Mouse (Mus musculus): ENCODE data around the gene Krtap19-2.

Krtap19-2 gene

GRCm38 (mm10) chr16:88874169-88874568 lies at the start of gene Krtap19-2:
TSS of gene Krtap19-2 (minus strand) at chr16:88874269.
- DNase-seq (ENCODE audit: low read depth, low spot score) = no peak

GRCm38 (mm10) chr16:88896357-88896756 lies 22.3 kb upstream of the Krtap19-2 start, which contains the start of gene Krtap19-5:
TSS of gene Krtap19-5 (minus strand) at chr16:88896457.
- DNase-seq (ENCODE audit: low read depth, low spot score) = no peak

- DNase-seq (ENCODE audit: low read depth, low spot score) = peak; percentile 71
Measured at GRCm38 (mm10) chr16:88886870-88887269, 12.8 kb upstream of the Krtap19-2 start.

GRCm38 (mm10) chr16:88884989-88885388 lies 10.9 kb upstream of the Krtap19-2 start, which contains the start of gene Krtap19-4:
TSS of gene Krtap19-4 (minus strand) at chr16:88885089.
- no peak for DNase-seq (ENCODE audit: low read depth, low spot score)

- no peak for DNase-seq (ENCODE audit: low read depth, low spot score)
Measured at GRCm38 (mm10) chr16:88877938-88878337, 3.9 kb upstream of the Krtap19-2 start, which contains the start of gene Krtap19-3. TSS of gene Krtap19-3 (minus strand) at chr16:88878038.

GRCm38 (mm10) chr16:88869311-88869710 lies 4.8 kb downstream of the Krtap19-2 start, which contains the start of gene Krtap19-1:
TSS of gene Krtap19-1 (minus strand) at chr16:88869411.
- no peak for DNase-seq (ENCODE audit: low read depth, low spot score)

GRCm38 (mm10) chr16:88864887-88865407 lies 9.1 kb downstream of the Krtap19-2 start:
- no peak for DNase-seq (ENCODE audit: low read depth, low spot score)

GRCm38 (mm10) chr16:88851450-88851849 lies 22.6 kb downstream of the Krtap19-2 start:
- DNase-seq (ENCODE audit: low read depth, low spot score) = no peak

GRCm38 (mm10) chr16:88848558-88848957 lies 25.5 kb downstream of the Krtap19-2 start:
- DNase-seq (ENCODE audit: low read depth, low spot score) = no peak

- DNase-seq (ENCODE audit: low read depth, low spot score) = no peak
Measured at GRCm38 (mm10) chr16:88847363-88847762, 26.7 kb downstream of the Krtap19-2 start.

GRCm38 (mm10) chr16:88826978-88827377 lies 47.1 kb downstream of the Krtap19-2 start:
- DNase-seq (ENCODE audit: low read depth, low spot score) = no peak

- DNase-seq (ENCODE audit: low read depth, low spot score) = peak; percentile 18
Measured at GRCm38 (mm10) chr16:88826095-88826652, 47.9 kb downstream of the Krtap19-2 start, which contains the start of gene Krtap14. TSS of gene Krtap14 (minus strand) at chr16:88826145.

- DNase-seq (ENCODE audit: low read depth, low spot score) = no peak
Measured at GRCm38 (mm10) chr16:88823736-88824135, 50.3 kb downstream of the Krtap19-2 start.

Measured in brain, embryonic 18.5 days (tissue).